Mouse (Mus musculus) bone marrow, adult 2 months (tissue): Measurements from ENCODE around the gene Tat. TPM values are rescaled to one million over a fixed set of nuclear protein-coding genes. Genes with fewer than 3 reads are reported as not detected.
A peak's percentile ranks its signal among the peaks of the same experiment; 100 is the strongest.

Experiments used
- H3K27ac ChIP-seq: fragments of 200-500 bp; 2 replicates; pipeline ENCODE4 v1.5.1; 2012; ENCODE audit warnings: low read depth, mild to moderate bottlenecking, control low read depth, inconsistent platforms, low read length; ENCODE audit not compliant: control insufficient read depth, poor library complexity, insufficient read depth
- H3K4me1 ChIP-seq: fragments of 200-500 bp; 2 replicates; pipeline ENCODE4 v1.6.1; 2011; ENCODE audit warnings: low read length; ENCODE audit not compliant: control insufficient read depth, insufficient read depth
- H3K4me3 ChIP-seq: fragments of 200-500 bp; replicated peaks from 2 replicates; pipeline ENCODE3; 2011; ENCODE audit warnings: mild to moderate bottlenecking, low read depth, low read length, control low read depth; ENCODE audit not compliant: control insufficient read depth
- CTCF ChIP-seq: fragments of 200-500 bp; IDR thresholded peaks from 2 replicates; pipeline ENCODE4 v1.5.1; 2011; ENCODE audit warnings: low read length, control low read depth; ENCODE audit not compliant: control insufficient read depth, insufficient read depth
- POLR2A ChIP-seq: fragments of 200-500 bp; IDR thresholded peaks from 2 replicates; pipeline ENCODE4 v1.6.1; 2011; ENCODE audit warnings: low read depth, mild to moderate bottlenecking, control low read depth, low read length, borderline replicate concordance; ENCODE audit not compliant: control insufficient read depth
- WGBS: fragments of 180-500 bp; shearing (Covaris S2); methylation state at CpG from one replicate; pipeline ENCODE4 v1.1.7; 2018; 5-methylcytosine and 5-hydroxymethylcytosine counted together
- polyA plus RNA-seq: library from polyadenylated mRNA; stranded (reverse); fragments of >200 nt; gene quantifications from 2 replicates; pipeline ENCODE4 v1.2.4, GENCODE M21; 2011; ENCODE audit warnings: low replicate concordance; ENCODE audit not compliant: missing spikeins, insufficient read depth, insufficient read length

Gene Tat
- polyA plus RNA-seq: 3.4 and 9.6 TPM in 2 replicates

DNA sequence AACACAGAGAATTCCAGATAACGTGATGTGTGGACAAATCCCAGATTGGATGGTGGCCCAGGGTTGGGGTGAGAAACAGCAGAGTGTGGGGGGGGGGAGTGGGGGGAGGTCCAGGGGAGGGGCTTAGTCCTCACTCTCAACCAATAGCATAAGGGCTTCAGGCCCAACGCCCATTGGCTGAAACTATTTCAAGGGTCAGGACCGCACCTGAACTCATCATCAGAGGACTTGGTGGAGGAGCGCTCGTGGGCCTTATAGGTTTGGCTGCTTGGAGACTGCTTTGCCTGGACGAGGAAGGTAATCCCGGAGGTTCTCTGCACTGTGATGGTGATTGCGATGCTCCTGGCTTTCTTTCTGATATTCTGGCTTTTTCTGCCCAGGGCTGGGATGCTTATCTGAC lies at the start of gene Tat:
Gene Tat (plus strand): TSS at position 214 of the 400 bp plus-strand sequence.
- H3K27ac ChIP-seq: no peak within 1 kb of the TSS
- TF ChIP-seq POLR2A (no peak), CTCF (no peak)
- no peaks in the 10 kb centered on the region; the same call in 1 of the 2 replicates for H3K4me1 ChIP-seq
- WGBS: 80% methylated on average over 8 of the region's 8 CpGs
- H3K4me3 ChIP-seq: no peak within 1 kb of the TSS

DNA sequence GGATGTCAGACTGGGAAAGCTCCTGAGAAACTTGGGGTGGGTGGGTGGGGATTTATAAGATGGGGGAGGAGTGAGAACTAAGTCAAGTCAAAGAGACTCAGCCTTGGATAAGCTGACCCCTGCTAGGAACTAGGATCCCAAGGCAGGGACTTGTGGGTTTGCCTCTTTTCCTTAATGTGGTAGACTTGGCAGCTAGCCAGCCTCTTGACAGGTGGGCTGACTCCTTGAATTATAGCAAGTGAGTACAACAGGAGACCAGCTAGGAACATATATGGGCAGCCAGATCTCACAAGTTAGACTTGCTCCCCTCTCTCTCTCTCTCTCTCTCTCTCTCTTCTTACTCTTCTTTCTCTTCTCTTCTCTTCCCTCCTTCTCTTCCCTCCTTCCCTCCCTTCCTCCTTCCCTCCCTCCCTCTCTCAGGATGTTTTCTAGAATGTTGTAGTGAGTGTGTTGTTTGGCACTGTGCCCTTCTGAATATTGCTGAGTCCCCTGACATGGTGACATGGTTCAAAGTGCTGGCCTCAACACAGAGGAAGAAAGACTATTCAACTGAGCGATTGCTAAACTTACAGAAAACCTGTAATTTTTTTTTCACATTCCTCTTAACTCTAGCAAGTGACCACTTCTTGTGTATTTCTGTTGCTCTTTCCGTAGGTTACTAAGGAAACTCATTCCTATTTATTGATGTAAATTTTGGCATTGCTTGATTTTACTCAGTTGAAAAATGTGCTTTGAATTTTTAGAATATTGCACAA lies 48.5 kb upstream of the Tat start:
- H3K27ac ChIP-seq: no peak overlapping the region
- H3K4me1 ChIP-seq: no peaks in the 10 kb centered on the region
- WGBS: 68% methylated on average over 2 of the region's 2 CpGs
- no peak overlapping the region for H3K4me3 ChIP-seq
- no peak for TF ChIP-seq POLR2A
- no peak for TF ChIP-seq CTCF

DNA sequence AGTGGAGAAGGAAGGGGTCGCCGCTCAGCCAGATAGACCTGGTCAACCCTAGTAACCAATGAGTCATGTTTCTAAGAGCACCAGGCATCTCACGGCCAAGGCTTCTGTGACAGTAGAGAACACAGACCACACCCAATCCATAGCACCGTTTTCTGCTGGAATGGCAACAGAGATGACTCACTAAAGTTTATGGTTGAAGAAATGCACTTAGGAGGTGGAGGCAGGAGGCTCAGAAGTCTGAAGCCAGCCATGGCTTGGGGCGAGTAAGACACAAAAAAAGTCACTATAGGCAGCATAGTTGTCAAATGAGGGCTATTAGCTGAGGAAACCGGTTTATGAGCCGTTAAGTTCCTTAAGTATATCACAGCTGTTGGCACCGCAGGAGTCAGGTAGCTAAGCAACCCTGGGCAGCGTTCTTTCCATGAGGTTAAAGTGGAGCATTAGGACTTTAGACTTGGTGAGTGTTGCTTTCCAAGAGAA lies 45.0 kb upstream of the Tat start:
- WGBS: 85% methylated on average over 9 of the region's 9 CpGs
- TF ChIP-seq POLR2A (no peak), CTCF (no peak)
- Histone ChIP-seq H3K27ac (no peak overlapping the region), H3K4me3 (no peak overlapping the region), H3K4me1 (no peaks in the 10 kb centered on the region)

DNA sequence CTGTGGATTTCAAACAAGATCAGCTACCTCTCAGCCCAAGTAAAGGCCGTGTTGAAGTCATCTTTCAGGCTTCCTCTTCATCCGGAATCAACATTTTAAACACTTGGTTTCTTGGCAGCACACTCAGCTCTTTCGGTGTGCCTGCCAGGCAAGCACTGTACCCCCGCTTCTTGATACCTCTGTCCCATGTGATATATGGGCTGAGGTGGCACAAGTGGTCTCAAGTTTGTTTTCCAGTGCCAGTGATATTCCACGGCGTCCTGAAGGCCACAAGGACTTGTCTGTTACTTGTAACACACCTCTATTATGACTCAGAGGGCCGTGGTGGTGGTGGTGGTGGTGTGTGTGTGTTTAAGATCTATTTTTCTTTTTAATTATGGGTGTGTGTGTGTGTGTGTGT lies 44.5 kb upstream of the Tat start:
- 82% methylated on average over 7 of the region's 7 CpGs for WGBS
- no peak overlapping the region for H3K4me3 ChIP-seq
- H3K27ac ChIP-seq: no peak overlapping the region
- TF ChIP-seq CTCF (no peak), POLR2A (no peak)
- H3K4me1 ChIP-seq: no peaks in the 10 kb centered on the region

DNA sequence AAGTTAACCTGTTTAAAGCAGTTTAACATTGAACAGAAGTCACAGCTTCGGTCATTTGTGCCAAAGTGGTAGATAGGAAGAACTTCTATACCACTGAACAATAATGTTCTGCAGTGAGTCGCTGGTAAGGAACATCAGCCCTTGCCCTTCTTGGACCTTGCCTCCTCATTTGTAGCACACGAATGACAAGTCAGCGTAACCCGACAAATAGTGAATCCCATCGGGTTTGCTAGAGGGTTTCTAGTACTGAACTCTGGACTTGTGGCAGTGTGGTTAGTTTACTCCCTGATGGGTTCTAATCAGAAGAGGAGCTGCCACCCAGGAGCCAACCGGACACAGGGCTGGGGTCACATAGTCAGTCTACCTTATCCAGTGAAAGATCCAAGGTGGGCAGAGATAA lies 44.0 kb upstream of the Tat start:
- Histone ChIP-seq H3K27ac (no peak overlapping the region), H3K4me1 (no peaks in the 10 kb centered on the region), H3K4me3 (no peak overlapping the region)
- WGBS: 88% methylated on average over 7 of the region's 7 CpGs
- TF ChIP-seq POLR2A (no peak), CTCF (no peak)

DNA sequence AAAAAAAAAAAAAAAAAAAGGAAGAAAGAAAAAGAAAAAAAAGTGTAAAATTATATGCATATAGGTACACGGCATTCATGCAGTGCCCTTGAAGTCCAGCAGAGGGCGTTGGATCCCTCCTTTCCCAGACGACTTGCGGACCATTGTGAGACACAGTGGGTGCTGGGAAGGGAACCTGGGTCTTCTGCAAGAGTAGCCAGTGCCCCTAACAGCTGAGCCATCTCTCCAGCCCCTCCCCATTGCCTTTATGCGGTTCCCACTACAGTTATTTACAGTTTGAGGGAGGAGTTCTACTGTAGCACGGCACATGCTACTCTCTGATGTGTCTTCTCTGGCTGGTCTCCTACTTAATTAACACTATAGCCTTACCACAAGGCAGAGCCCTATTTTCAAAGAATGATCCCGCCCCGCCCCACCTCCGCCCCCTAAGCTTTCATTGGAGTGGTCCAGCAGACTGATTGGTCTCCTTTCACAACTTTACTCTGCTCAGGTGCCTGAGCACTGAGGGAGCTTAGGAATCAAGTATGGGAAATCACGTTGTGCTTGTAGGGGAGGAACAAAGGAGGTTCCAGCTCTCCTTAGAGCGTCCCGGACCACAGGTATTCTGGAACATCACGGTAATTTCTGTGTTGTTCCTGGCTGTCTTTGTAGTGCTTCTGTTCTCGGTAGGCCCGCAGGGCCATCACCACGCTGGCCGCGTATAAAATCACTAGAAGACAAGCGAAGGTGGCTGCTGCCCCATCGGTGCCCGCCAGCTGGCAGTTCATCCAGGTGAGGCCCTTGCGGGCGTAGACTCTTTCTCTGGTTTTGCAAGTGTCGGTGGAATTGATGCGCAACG lies 42.6 kb upstream of the Tat start:
- WGBS: 6% methylated on average over 26 of the region's 26 CpGs
- no peak overlapping the region for H3K27ac ChIP-seq
- H3K4me1 ChIP-seq: no peaks in the 10 kb centered on the region
- TF ChIP-seq POLR2A (no peak), CTCF (peak; percentile 56; the same call in 1 of the 2 replicates)
- no peak overlapping the region for H3K4me3 ChIP-seq

DNA sequence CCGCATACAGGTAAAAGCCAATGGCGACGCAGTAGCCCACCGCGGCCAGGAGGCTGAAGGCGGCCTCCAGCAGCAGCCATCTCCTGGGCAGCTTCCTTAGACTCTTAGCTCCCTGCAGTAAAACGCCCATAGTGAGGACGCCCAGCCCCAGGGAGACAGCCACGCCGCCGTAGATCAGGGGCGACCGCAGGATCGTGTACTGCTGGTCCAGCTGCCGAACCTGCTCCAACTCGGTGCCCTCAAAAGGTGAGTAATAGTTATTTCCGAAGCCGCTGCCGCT lies 42.0 kb upstream of the Tat start:
- 8% methylated on average over 19 of the region's 19 CpGs for WGBS
- no peak overlapping the region for H3K27ac ChIP-seq
- H3K4me1 ChIP-seq: no peaks in the 10 kb centered on the region
- H3K4me3 ChIP-seq: no peak overlapping the region
- TF ChIP-seq POLR2A (no peak), CTCF (no peak)

DNA sequence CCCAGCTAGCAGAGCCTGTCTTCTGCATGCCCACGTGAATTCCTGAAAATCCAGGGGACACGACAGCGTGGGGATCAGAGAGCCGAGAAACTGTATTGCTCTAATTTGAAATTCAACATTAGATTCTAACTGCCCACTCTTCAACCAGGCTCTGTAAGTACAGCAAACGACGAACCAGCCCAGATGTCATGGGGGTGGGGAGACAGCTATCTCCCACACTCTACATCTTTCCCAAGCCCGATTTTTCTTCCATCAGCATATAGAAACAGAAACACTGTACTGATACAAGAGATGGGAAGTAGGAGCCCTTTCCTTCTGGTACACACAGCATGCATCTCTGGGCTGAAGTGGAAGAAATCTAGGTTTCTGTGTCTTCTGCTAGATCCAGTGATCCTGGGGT lies 38.1 kb upstream of the Tat start:
- WGBS: 79% methylated on average over 7 of the region's 7 CpGs
- no peak overlapping the region for H3K27ac ChIP-seq
- TF ChIP-seq CTCF (no peak), POLR2A (no peak)
- no peaks in the 10 kb centered on the region for H3K4me1 ChIP-seq
- H3K4me3 ChIP-seq: no peak overlapping the region
